Mouse (Mus musculus) thymus, adult 2 months (tissue): ENCODE results near the gene Syt13. TPM values are rescaled to one million over a fixed set of nuclear protein-coding genes. Genes with fewer than 3 reads are reported as not detected.
A peak's percentile ranks its signal among the peaks of the same experiment; 100 is the strongest.

ENCODE experiments used
- DNase-seq: peaks from one replicate; pipeline ENCODE4 v3.0.0; 2021
- H3K27ac ChIP-seq: fragments of 200-500 bp; 2 replicates; pipeline ENCODE4 v1.5.1; 2012; ENCODE audit warnings: low read length, control low read depth; ENCODE audit not compliant: control insufficient read depth, insufficient read depth
- H3K27me3 ChIP-seq: fragments of 200-500 bp; 2 replicates; pipeline ENCODE4 v1.6.1; 2012; ENCODE audit warnings: mild to moderate bottlenecking, low read length, moderate library complexity, mixed read lengths; ENCODE audit not compliant: control insufficient read depth, insufficient read depth
- H3K36me3 ChIP-seq: fragments of 200-500 bp; 2 replicates; pipeline ENCODE4 v1.6.1; 2012; ENCODE audit warnings: mild to moderate bottlenecking, low read length, moderate library complexity; ENCODE audit not compliant: control insufficient read depth, insufficient read depth
- H3K4me1 ChIP-seq: fragments of 200-500 bp; replicated peaks from 2 replicates; pipeline ENCODE4 v1.6.1; 2012; ENCODE audit warnings: low read length; ENCODE audit not compliant: control insufficient read depth, insufficient read depth
- H3K4me3 ChIP-seq: fragments of 200-500 bp; 2 replicates; pipeline ENCODE4 v1.5.1; 2012; ENCODE audit warnings: mild to moderate bottlenecking, low read length, control low read depth, moderate library complexity; ENCODE audit not compliant: control insufficient read depth, insufficient read depth
- CTCF ChIP-seq: fragments of 200-500 bp; IDR thresholded peaks from 2 replicates; pipeline ENCODE4 v1.5.1; 2012; ENCODE audit warnings: mild to moderate bottlenecking, control low read depth, low read length, moderate library complexity, borderline replicate concordance; ENCODE audit not compliant: control insufficient read depth, poor library complexity, insufficient read depth; ENCODE audit errors: extremely low read depth
- POLR2A ChIP-seq: fragments of 200-500 bp; IDR thresholded peaks from 2 replicates; pipeline ENCODE4 v1.6.1; 2012; ENCODE audit warnings: mild to moderate bottlenecking, low read length, control low read depth, moderate library complexity; ENCODE audit not compliant: control insufficient read depth, poor library complexity, insufficient read depth; ENCODE audit errors: extremely low read depth
- WGBS: fragments of 180-500 bp; shearing (Covaris S2); methylation state at CpG from one replicate; pipeline ENCODE4 v1.1.7; 2018; 5-methylcytosine and 5-hydroxymethylcytosine counted together
- polyA plus RNA-seq: library from polyadenylated mRNA; depleted of rRNA; stranded (reverse); fragments of >200 nt; gene quantifications from 2 replicates; pipeline ENCODE4 v1.2.3, GENCODE M21; 2012

Syt13 gene
- polyA plus RNA-seq, 1 experiment: 51.8 TPM

GRCm38 (mm10) chr2:92954404-92955114 is 39.7 kb downstream of the Syt13 start:
- Histone ChIP-seq H3K36me3 (0 out of 2 replicates have a peak, but pooled peaks cover 6% of the 10 kb centered on the region), H3K4me1 (peaks cover 15% of the 10 kb centered on the region), H3K4me3 (no peak overlapping the region), H3K27ac (no peak overlapping the region), H3K27me3 (no peaks in the 10 kb centered on the region)
- WGBS: 52% methylated on average over 11 of the region's 11 CpGs
- DNase-seq: peak; percentile 89
- TF ChIP-seq POLR2A: no peak
- TF ChIP-seq CTCF: peak; percentile 75; the same call in 1 of the 2 replicates

DNA sequence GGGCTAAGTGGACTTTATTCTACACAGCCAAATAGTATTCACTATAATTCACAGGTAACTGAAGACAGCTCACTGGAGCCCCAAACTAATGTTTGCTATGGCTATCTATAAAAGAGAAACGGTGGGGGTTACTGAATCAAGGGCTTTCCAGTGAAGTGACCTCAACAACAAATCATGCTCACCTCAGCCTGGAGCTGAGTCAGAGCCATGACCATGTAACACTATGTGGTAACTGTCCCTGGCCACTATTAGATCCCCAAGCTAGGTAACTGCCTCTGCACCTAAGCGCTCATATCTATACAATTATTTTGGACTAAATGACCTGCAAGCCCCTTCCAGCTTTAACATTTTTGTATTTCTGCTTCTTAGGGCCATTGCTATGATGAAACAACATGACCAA is 42.0 kb downstream of the Syt13 start:
- no peak for DNase-seq
- H3K36me3 ChIP-seq: 0 out of 2 replicates have a peak, but pooled peaks cover 6% of the 10 kb centered on the region
- no peak overlapping the region for H3K4me3 ChIP-seq
- H3K27ac ChIP-seq: no peak overlapping the region
- 95% methylated on average over 2 of the region's 2 CpGs for WGBS
- no peak for TF ChIP-seq POLR2A
- TF ChIP-seq CTCF: no peak
- no peaks in the 10 kb centered on the region for H3K27me3 ChIP-seq
- peaks cover 4% of the 10 kb centered on the region; the same call in 1 of the 2 replicates for H3K4me1 ChIP-seq

GRCm38 (mm10) chr2:92958640-92959039 is 43.7 kb downstream of the Syt13 start:
- Histone ChIP-seq H3K27me3 (no peaks in the 10 kb centered on the region), H3K4me1 (peaks cover 4% of the 10 kb centered on the region; the same call in 1 of the 2 replicates), H3K27ac (no peak overlapping the region), H3K36me3 (0 out of 2 replicates have a peak, but pooled peaks cover 4% of the 10 kb centered on the region), H3K4me3 (no peak overlapping the region)
- WGBS: 97% methylated on average over 4 of the region's 4 CpGs
- DNase-seq: no peak
- TF ChIP-seq CTCF (no peak), POLR2A (no peak)

DNA sequence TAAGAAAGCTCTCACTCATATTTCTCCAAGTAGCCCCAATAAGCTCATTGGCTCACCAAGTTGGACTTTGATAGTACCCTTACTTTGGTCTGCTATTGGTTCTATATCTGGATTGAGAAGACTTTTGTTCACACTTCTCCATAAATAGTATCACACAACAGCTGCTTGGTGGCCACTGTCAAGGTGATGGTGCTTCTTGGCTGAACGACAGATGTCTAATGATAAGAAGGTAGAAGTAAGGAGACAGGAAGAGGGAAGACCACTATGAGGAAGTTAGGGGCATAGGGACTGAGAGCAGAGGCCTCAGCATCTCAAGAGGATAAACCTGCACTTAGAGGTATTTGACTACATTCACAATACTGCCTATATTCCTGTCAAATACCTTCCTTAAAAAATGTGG is 49.4 kb downstream of the Syt13 start:
- TF ChIP-seq CTCF (no peak), POLR2A (no peak)
- Histone ChIP-seq H3K27ac (no peak overlapping the region), H3K36me3 (no peaks in the 10 kb centered on the region), H3K4me1 (peaks cover 10% of the 10 kb centered on the region; the same call in 1 of the 2 replicates), H3K27me3 (no peaks in the 10 kb centered on the region), H3K4me3 (no peak overlapping the region)
- no peak for DNase-seq
- 13% methylated on average over 1 of the region's 1 CpGs for WGBS

GRCm38 (mm10) chr2:92966257-92966656 is 51.4 kb downstream of the Syt13 start:
- TF ChIP-seq CTCF (no peak; the same call in 1 of the 2 replicates), POLR2A (no peak)
- H3K4me3 ChIP-seq: no peak overlapping the region
- H3K4me1 ChIP-seq: peaks cover 25% of the 10 kb centered on the region
- H3K27me3 ChIP-seq: no peaks in the 10 kb centered on the region
- DNase-seq: no peak
- no peak overlapping the region for H3K27ac ChIP-seq
- no peaks in the 10 kb centered on the region for H3K36me3 ChIP-seq
- WGBS: 90% methylated on average over 8 of the region's 8 CpGs

DNA sequence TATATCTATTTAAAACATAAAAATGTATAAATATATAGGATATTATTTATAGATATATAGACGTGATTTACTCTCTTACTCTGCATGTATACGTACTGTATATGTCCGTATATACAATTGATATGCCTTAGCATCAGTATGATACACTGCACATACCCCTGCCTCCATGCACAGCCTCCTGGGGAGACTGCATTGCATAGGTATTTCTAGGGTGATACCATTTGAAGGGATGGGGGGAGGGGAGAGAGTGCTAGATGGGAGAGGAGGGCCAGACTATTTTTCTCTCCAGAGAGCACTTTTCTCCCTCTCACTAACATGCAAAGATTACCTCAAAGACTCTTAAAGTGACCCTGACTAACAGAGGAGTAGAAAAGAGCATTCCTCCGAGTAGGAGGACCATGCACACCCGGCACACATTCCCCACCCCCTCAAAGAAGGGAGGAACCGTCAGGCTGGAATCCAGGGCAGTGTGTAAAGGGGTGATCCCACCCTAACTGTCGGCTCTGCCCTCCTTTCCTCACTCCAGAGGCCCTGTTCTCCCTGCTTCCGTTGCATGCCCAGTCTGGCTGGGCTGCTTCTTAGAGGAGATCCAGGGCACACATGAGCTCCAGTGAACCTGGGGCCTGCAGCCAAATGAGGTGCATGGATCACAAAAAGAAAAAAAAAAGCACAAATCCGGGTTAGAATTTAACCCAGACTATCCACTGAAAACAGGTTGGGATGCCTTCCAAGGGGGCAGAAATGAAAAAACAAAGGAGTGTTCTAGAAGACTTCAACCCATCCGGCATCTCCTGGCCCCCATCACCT is 52.3 kb downstream of the Syt13 start:
- no peak for DNase-seq
- H3K36me3 ChIP-seq: no peaks in the 10 kb centered on the region
- no peak overlapping the region for H3K27ac ChIP-seq
- no peak overlapping the region for H3K4me3 ChIP-seq
- TF ChIP-seq CTCF: no peak
- TF ChIP-seq POLR2A: no peak
- H3K27me3 ChIP-seq: no peaks in the 10 kb centered on the region
- peaks cover 31% of the 10 kb centered on the region for H3K4me1 ChIP-seq
- WGBS: 91% methylated on average over 10 of the region's 10 CpGs
